Mouse (Mus musculus): ENCODE data around the gene Ulk3. TPM values are rescaled to one million over a fixed set of nuclear protein-coding genes. Genes with fewer than 3 reads are reported as not detected.
A peak's percentile ranks its signal among the peaks of the same experiment; 100 is the strongest.

Ulk3 gene
- total RNA-seq (2021) = 10 to 100 TPM; 35.2 to 38.9 TPM

GRCm38 (mm10) chr9:57589224-57590126 lies at the start of gene Ulk3:
Gene Ulk3, plus strand, starts transcription at chr9:57589452.
- intact Hi-C loops (cut with DNase I) = no loop called here
- peak; percentile 77 for DNase-seq

GRCm38 (mm10) chr9:57539550-57539949 lies 49.7 kb upstream of the Ulk3 start:
- intact Hi-C loops (cut with DNase I) = loop anchor here (10.0 kb wide), 1 partner anchor 205 kb away; no protein-coding TSS in a partner anchor
- DNase-seq = no peak

GRCm38 (mm10) chr9:57541312-57541711 lies 47.9 kb upstream of the Ulk3 start:
- intact Hi-C loops (cut with DNase I) = loop anchor here (5.0 kb wide), 1 partner anchor 116 kb away; no protein-coding TSS in a partner anchor
- DNase-seq = peak; percentile 43

- intact Hi-C loops (cut with DNase I) = loop anchor here (5.0 kb wide), 1 partner anchor 113 kb away; no protein-coding TSS in a partner anchor
- DNase-seq = no peak
Measured at GRCm38 (mm10) chr9:57543951-57544350, 45.3 kb upstream of the Ulk3 start.

GRCm38 (mm10) chr9:57547287-57547686 lies 42.0 kb upstream of the Ulk3 start:
- intact Hi-C loops (cut with DNase I) = no loop called here
- no peak for DNase-seq

DNA sequence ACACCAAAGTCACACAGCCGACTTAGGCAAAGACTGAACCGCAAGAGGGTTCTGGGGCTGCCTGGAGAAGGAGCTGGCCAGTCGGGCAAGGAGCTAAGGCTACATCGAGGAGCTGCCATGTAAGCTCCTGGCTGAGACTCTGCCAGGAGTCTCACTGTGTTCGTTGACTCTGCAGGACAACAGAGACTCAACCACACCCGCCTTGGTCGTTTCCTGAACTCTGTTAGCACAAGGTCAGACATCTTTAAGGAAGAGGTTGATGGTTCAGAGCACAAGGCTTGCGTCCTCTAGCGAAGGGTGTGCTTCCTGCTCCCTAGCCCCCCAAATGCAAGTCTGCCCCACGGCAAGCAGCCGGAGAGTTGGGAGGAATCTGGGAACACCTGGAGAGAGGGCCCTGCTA lies 41.4 kb upstream of the Ulk3 start:
- no peak for DNase-seq
- intact Hi-C loops (cut with DNase I) = no loop called here

GRCm38 (mm10) chr9:57549186-57549585 lies 40.1 kb upstream of the Ulk3 start:
- DNase-seq = peak; percentile 86

DNA sequence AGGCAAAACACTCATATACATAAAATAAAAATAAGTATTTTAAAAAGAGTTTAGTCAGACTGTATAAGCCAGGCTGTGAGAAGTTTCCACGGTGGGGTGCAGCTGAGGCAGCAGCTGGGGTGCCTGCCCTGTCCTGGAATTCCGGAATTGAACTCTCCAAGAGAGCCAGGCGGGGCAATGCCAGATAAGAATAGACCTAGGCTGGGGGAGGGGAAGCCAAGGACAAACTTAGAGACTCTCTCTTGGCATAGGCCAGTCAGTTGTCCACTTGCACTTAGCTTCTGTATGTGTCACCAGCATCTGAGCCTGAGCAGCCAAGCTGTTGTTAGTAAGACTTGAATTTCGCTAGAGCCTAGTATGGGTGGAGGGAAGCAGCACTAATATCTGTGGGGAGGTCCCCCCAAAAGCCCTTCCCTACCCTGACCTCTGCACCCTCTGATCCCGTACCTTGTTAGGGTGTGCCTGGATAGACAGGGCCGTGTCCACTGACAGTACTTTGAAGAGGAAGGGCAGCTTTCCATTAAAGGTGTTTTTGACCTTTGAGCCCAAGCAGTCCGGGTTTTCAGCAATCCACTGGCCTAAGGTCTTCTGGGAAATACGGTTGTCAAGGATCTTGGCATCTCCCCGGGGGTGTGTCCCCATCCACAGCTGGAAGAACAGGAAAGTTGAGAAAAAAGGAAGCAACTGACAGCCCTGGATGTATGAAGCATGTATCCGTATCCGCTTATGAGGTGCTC lies 39.0 kb upstream of the Ulk3 start:
- intact Hi-C loops (cut with DNase I) = no loop called here
- DNase-seq = no peak

More at GRCm38 (mm10) chr9:57549186-57549585, 40.1 kb upstream of the Ulk3 start:
- intact Hi-C loops (cut with DNase I) = no loop called here

GRCm38 (mm10) chr9:57552139-57552887 lies 36.9 kb upstream of the Ulk3 start, which contains the start of gene Mpi:
Gene Mpi, minus strand, starts transcription at chr9:57552763.
- intact Hi-C loops (cut with DNase I) = no loop called here
- peak; percentile 70 for DNase-seq

GRCm38 (mm10) chr9:57553119-57553518 lies 36.1 kb upstream of the Ulk3 start:
- intact Hi-C loops (cut with DNase I) = no loop called here

GRCm38 (mm10) chr9:57554753-57555152 lies 34.5 kb upstream of the Ulk3 start:
- DNase-seq = no peak
- intact Hi-C loops (cut with DNase I) = no loop called here

More at GRCm38 (mm10) chr9:57553119-57553518, 36.1 kb upstream of the Ulk3 start:
- DNase-seq = no peak

- intact Hi-C loops (cut with DNase I) = no loop called here
- DNase-seq = no peak
Measured at GRCm38 (mm10) chr9:57557215-57557614, 32.0 kb upstream of the Ulk3 start.

GRCm38 (mm10) chr9:57558625-57559024 lies 30.6 kb upstream of the Ulk3 start:
- intact Hi-C loops (cut with DNase I) = no loop called here

DNA sequence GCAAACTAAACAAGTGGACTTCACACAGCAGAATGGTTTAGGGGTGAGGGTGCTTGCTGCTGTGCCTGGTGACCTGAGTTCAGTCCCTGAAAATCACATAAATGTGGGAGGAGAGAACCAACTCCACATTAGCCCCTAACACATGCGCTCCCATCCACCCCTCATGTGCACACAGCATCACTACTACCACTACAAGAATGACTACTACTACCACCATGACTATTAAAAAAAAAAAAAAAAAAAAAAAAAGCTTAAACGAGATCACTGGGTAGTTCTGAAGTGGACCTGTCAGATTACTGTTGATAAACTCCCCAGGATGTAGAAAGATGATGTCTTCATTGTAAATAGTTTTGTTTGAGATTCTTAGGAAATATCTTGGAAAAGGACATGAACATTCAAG lies 29.7 kb upstream of the Ulk3 start:
- intact Hi-C loops (cut with DNase I) = no loop called here
- DNase-seq = no peak

More at GRCm38 (mm10) chr9:57558625-57559024, 30.6 kb upstream of the Ulk3 start:
- DNase-seq = no peak

- DNase-seq = no peak
- intact Hi-C loops (cut with DNase I) = no loop called here
Measured at GRCm38 (mm10) chr9:57560263-57560662, 29.0 kb upstream of the Ulk3 start.

- peak; percentile 94 for DNase-seq
- intact Hi-C loops (cut with DNase I) = no loop called here
Measured at GRCm38 (mm10) chr9:57560861-57561710, 28.2 kb upstream of the Ulk3 start, which contains the start of gene Scamp2. Gene Scamp2, plus strand, starts transcription at chr9:57560943.

GRCm38 (mm10) chr9:57561711-57562099 lies 27.5 kb upstream of the Ulk3 start:
- no peak for DNase-seq
- intact Hi-C loops (cut with DNase I) = no loop called here

DNA sequence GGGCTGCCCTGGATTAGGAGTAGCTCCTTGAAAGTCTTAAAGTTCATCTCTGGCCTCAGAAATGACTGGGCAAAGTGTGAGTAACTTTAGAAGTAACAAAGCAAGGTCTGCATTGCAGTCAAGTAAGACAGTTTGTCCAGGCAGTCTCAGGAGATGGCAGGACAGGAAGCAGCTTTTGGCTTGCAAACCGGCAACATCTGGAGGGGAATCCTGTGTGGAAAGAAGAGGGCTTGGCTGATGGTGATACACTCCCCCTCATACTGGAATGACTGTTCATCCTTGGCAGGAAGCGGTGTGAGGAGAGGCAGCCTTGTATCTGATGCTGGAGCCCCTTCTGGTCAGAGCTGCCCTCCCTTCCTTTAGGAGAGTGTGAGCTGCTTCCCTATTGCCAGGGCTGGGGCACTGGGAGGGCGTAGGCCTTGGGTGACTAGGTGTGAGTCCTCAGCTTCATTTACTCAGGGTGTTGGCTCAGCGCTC lies 26.3 kb upstream of the Ulk3 start:
- DNase-seq = no peak
- intact Hi-C loops (cut with DNase I) = no loop called here

DNA sequence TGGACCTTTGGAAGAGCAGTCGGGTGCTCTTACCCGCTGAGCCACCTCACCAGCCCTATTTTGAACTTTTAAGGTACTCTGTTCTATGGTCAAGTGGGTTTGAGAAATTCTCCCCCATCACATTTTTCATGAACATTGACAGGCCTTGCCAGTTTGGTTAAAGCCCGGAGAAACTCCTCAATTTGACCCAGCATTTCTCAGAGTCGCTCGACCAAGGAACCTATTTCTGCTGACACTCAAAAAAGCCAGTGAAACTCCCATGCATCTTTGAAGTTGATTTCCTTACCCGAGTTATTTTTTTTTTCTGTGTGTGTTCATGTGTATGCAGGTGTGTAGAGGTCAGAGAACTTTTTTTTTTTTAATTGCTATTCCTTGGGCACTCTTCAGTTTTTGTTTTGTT lies 24.6 kb upstream of the Ulk3 start:
- DNase-seq = no peak
- intact Hi-C loops (cut with DNase I) = no loop called here

Measured in left cerebral cortex, postnatal 4 days (tissue).